Mouse (Mus musculus) liver, adult 2 months (tissue): ENCODE data around the gene Myh7. TPM values are rescaled to one million over a fixed set of nuclear protein-coding genes. Genes with fewer than 3 reads are reported as not detected.

ENCODE experiments used
- DNase-seq: peaks from one replicate; pipeline ENCODE4 v3.0.0-alpha.2; 2011; ENCODE audit warnings: low read depth, low spot score; ENCODE audit errors: extremely low read depth
- H3K27ac ChIP-seq: fragments of 200-500 bp; replicated peaks from 2 replicates; pipeline ENCODE4 v1.5.1; 2012; ENCODE audit warnings: low read depth, mild to moderate bottlenecking, control low read depth, inconsistent platforms, low read length; ENCODE audit not compliant: insufficient read depth
- H3K27me3 ChIP-seq: fragments of 200-500 bp; 2 replicates; pipeline ENCODE4 v1.6.1; 2012; ENCODE audit warnings: mild to moderate bottlenecking, moderate library complexity, low read length, inconsistent platforms; ENCODE audit not compliant: control insufficient read depth, insufficient read depth
- H3K36me3 ChIP-seq: fragments of 200-500 bp; 2 replicates; pipeline ENCODE4 v1.6.1; 2012; ENCODE audit warnings: low read length, inconsistent platforms; ENCODE audit not compliant: control insufficient read depth, insufficient read depth
- H3K4me1 ChIP-seq: fragments of 200-500 bp; 2 replicates; pipeline ENCODE4 v1.6.1; 2011; ENCODE audit warnings: low read length; ENCODE audit not compliant: control insufficient read depth, insufficient read depth
- H3K4me3 ChIP-seq: fragments of 200-500 bp; 2 replicates; pipeline ENCODE4 v1.5.1; 2011; ENCODE audit warnings: low read depth, mild to moderate bottlenecking, control low read depth, low read length, moderate library complexity; ENCODE audit not compliant: insufficient read depth
- H3K79me2 ChIP-seq: fragments of 200-500 bp; 2 replicates; pipeline ENCODE4 v1.6.1; 2012; ENCODE audit warnings: inconsistent platforms, mild to moderate bottlenecking, low read length, moderate library complexity; ENCODE audit not compliant: control insufficient read depth, insufficient read depth
- H3K9ac ChIP-seq: fragments of 200-500 bp; 2 replicates; pipeline ENCODE4 v1.6.1; 2012; ENCODE audit warnings: low read depth, mild to moderate bottlenecking, control low read depth, inconsistent platforms, low read length
- CTCF ChIP-seq: fragments of 200-500 bp; IDR thresholded peaks from 2 replicates; pipeline ENCODE4 v1.5.1; 2011; ENCODE audit warnings: low read depth, low read length, control low read depth
- POLR2A ChIP-seq: fragments of 200-500 bp; IDR thresholded peaks from 2 replicates; pipeline ENCODE4 v1.6.1; 2011; ENCODE audit warnings: low read length, control low read depth; ENCODE audit not compliant: insufficient read depth; ENCODE audit errors: extremely low read depth
- WGBS: fragments of 180-500 bp; shearing (Covaris S2); methylation state at CpG from one replicate; pipeline ENCODE4 v1.1.7; 2018; 5-methylcytosine and 5-hydroxymethylcytosine counted together
- polyA plus RNA-seq: library from polyadenylated mRNA; depleted of rRNA; stranded (reverse); fragments of >200 nt; gene quantifications from 2 replicates; pipeline ENCODE4 v1.2.3, GENCODE M21; 2012
- total RNA-seq: library from RNA; depleted of rRNA; stranded (reverse); fragments of >200 nt; gene quantifications from 2 replicates; pipeline ENCODE4 v1.2.3, GENCODE M21; 2014

Gene Myh7
- total and polyA plus RNA-seq, 2 experiments = 1.5 TPM; not detected in 1

GRCm38 (mm10) chr14:54997297-54997696 is 2.9 kb upstream of the Myh7 start:
- H3K4me1 ChIP-seq = no peaks in the 10 kb centered on the region
- H3K27me3 ChIP-seq = no peaks in the 10 kb centered on the region
- H3K9ac ChIP-seq = no peak overlapping the region
- no peaks in the 10 kb centered on the region for H3K36me3 ChIP-seq
- DNase-seq = no peak
- no peak overlapping the region for H3K27ac ChIP-seq
- 73% methylated on average over 4 of the region's 4 CpGs for WGBS
- H3K79me2 ChIP-seq = no peaks in the 10 kb centered on the region
- no peak for TF ChIP-seq POLR2A
- TF ChIP-seq CTCF = no peak
- no peak overlapping the region for H3K4me3 ChIP-seq

GRCm38 (mm10) chr14:54996793-54997192 is 2.4 kb upstream of the Myh7 start:
- Histone ChIP-seq H3K36me3 (no peaks in the 10 kb centered on the region), H3K9ac (no peak overlapping the region), H3K27me3 (no peaks in the 10 kb centered on the region), H3K4me3 (no peak overlapping the region), H3K4me1 (no peaks in the 10 kb centered on the region), H3K79me2 (no peaks in the 10 kb centered on the region), H3K27ac (no peak overlapping the region)
- TF ChIP-seq CTCF (no peak), POLR2A (no peak)
- DNase-seq = no peak
- 82% methylated on average over 9 of the region's 9 CpGs for WGBS

- H3K4me1 ChIP-seq = no peaks in the 10 kb centered on the region
- no peak overlapping the region for H3K9ac ChIP-seq
- WGBS = 58% methylated on average over 14 of the region's 14 CpGs
- H3K27ac ChIP-seq = no peak overlapping the region
- no peaks in the 10 kb centered on the region for H3K36me3 ChIP-seq
- H3K4me3 ChIP-seq = no peak overlapping the region
- no peak for DNase-seq
- H3K27me3 ChIP-seq = no peaks in the 10 kb centered on the region
- TF ChIP-seq POLR2A (no peak), CTCF (no peak)
- no peaks in the 10 kb centered on the region for H3K79me2 ChIP-seq
These were observed 1.2 kb upstream of the Myh7 start for GRCm38 (mm10) chr14:54995457-54996138.

- Histone ChIP-seq H3K9ac (no peak overlapping the region), H3K4me1 (no peaks in the 10 kb centered on the region), H3K36me3 (no peaks in the 10 kb centered on the region), H3K79me2 (no peaks in the 10 kb centered on the region), H3K27ac (no peak overlapping the region), H3K27me3 (no peaks in the 10 kb centered on the region), H3K4me3 (no peak overlapping the region)
- TF ChIP-seq CTCF (no peak), POLR2A (no peak)
- DNase-seq = no peak
These were observed 402 bp upstream of the Myh7 start for GRCm38 (mm10) chr14:54994869-54995186.

- Histone ChIP-seq H3K4me1 (no peaks in the 10 kb centered on the region), H3K36me3 (no peaks in the 10 kb centered on the region), H3K27ac (no peak overlapping the region), H3K27me3 (no peaks in the 10 kb centered on the region), H3K4me3 (no peak overlapping the region), H3K79me2 (no peaks in the 10 kb centered on the region), H3K9ac (no peak overlapping the region)
- TF ChIP-seq POLR2A (no peak), CTCF (no peak)
- no peak for DNase-seq
- 47% methylated on average over 10 of the region's 10 CpGs for WGBS
These were observed 790 bp downstream of the Myh7 start for GRCm38 (mm10) chr14:54993636-54994035.

- no peak overlapping the region for H3K9ac ChIP-seq
- no peaks in the 10 kb centered on the region for H3K79me2 ChIP-seq
- H3K4me1 ChIP-seq = no peaks in the 10 kb centered on the region
- DNase-seq = no peak
- H3K4me3 ChIP-seq = no peak overlapping the region
- H3K27ac ChIP-seq = no peak overlapping the region
- no peaks in the 10 kb centered on the region for H3K27me3 ChIP-seq
- WGBS = 91% methylated on average over 10 of the region's 10 CpGs
- no peaks in the 10 kb centered on the region for H3K36me3 ChIP-seq
- no peak for TF ChIP-seq CTCF
- no peak for TF ChIP-seq POLR2A
These were observed 2.2 kb downstream of the Myh7 start for GRCm38 (mm10) chr14:54992196-54992595.
